Mouse (Mus musculus) thymus, adult 2 months (tissue): Measurements from ENCODE around the gene Ddx60. TPM values are rescaled to one million over a fixed set of nuclear protein-coding genes. Genes with fewer than 3 reads are reported as not detected.
"Not testable (repeated sequence)": the region's sequence is repeated elsewhere in the genome, so short reads cannot be mapped to it uniquely, and the experiment has no call there.

Experiments used
- DNase-seq: peaks from one replicate; pipeline ENCODE4 v3.0.0; 2021
- H3K27ac ChIP-seq: fragments of 200-500 bp; 2 replicates; pipeline ENCODE4 v1.5.1; 2012; ENCODE audit warnings: low read length, control low read depth; ENCODE audit not compliant: control insufficient read depth, insufficient read depth
- H3K27me3 ChIP-seq: fragments of 200-500 bp; 2 replicates; pipeline ENCODE4 v1.6.1; 2012; ENCODE audit warnings: mild to moderate bottlenecking, low read length, moderate library complexity, mixed read lengths; ENCODE audit not compliant: control insufficient read depth, insufficient read depth
- H3K36me3 ChIP-seq: fragments of 200-500 bp; 2 replicates; pipeline ENCODE4 v1.6.1; 2012; ENCODE audit warnings: mild to moderate bottlenecking, low read length, moderate library complexity; ENCODE audit not compliant: control insufficient read depth, insufficient read depth
- H3K4me1 ChIP-seq: fragments of 200-500 bp; replicated peaks from 2 replicates; pipeline ENCODE4 v1.6.1; 2012; ENCODE audit warnings: low read length; ENCODE audit not compliant: control insufficient read depth, insufficient read depth
- H3K4me3 ChIP-seq: fragments of 200-500 bp; 2 replicates; pipeline ENCODE4 v1.5.1; 2012; ENCODE audit warnings: mild to moderate bottlenecking, low read length, control low read depth, moderate library complexity; ENCODE audit not compliant: control insufficient read depth, insufficient read depth
- CTCF ChIP-seq: fragments of 200-500 bp; IDR thresholded peaks from 2 replicates; pipeline ENCODE4 v1.5.1; 2012; ENCODE audit warnings: mild to moderate bottlenecking, control low read depth, low read length, moderate library complexity, borderline replicate concordance; ENCODE audit not compliant: control insufficient read depth, poor library complexity, insufficient read depth; ENCODE audit errors: extremely low read depth
- POLR2A ChIP-seq: fragments of 200-500 bp; IDR thresholded peaks from 2 replicates; pipeline ENCODE4 v1.6.1; 2012; ENCODE audit warnings: mild to moderate bottlenecking, low read length, control low read depth, moderate library complexity; ENCODE audit not compliant: control insufficient read depth, poor library complexity, insufficient read depth; ENCODE audit errors: extremely low read depth
- WGBS: fragments of 180-500 bp; shearing (Covaris S2); methylation state at CpG from one replicate; pipeline ENCODE4 v1.1.7; 2018; 5-methylcytosine and 5-hydroxymethylcytosine counted together
- polyA plus RNA-seq: library from polyadenylated mRNA; depleted of rRNA; stranded (reverse); fragments of >200 nt; gene quantifications from 2 replicates; pipeline ENCODE4 v1.2.3, GENCODE M21; 2012

Gene Ddx60
- polyA plus RNA-seq, 1 experiment, result 1.8 TPM

GRCm38 (mm10) chr8:61921454-61922054 is 6.3 kb upstream of the Ddx60 start:
- no peak for TF ChIP-seq POLR2A
- TF ChIP-seq CTCF, result no peak
- Histone ChIP-seq H3K4me3 (no peak overlapping the region), H3K27me3 (no peaks in the 10 kb centered on the region), H3K27ac (no peak overlapping the region), H3K4me1 (no peaks in the 10 kb centered on the region), H3K36me3 (no peaks in the 10 kb centered on the region)
- no peak for DNase-seq
- WGBS, result 97% methylated on average over 10 of the region's 10 CpGs

- DNase-seq, result no peak
- no peak overlapping the region for H3K4me3 ChIP-seq
- TF ChIP-seq CTCF (no peak), POLR2A (no peak)
- 93% methylated on average over 1 of the region's 1 CpGs for WGBS
- H3K27me3 ChIP-seq, result no peaks in the 10 kb centered on the region
- H3K36me3 ChIP-seq, result no peaks in the 10 kb centered on the region
- no peaks in the 10 kb centered on the region; the same call in 1 of the 2 replicates for H3K4me1 ChIP-seq
- no peak overlapping the region for H3K27ac ChIP-seq
These were observed 3.4 kb upstream of the Ddx60 start for GRCm38 (mm10) chr8:61924518-61924917.

GRCm38 (mm10) chr8:61933243-61933642 is 5.4 kb downstream of the Ddx60 start:
- Histone ChIP-seq H3K27me3 (no peaks in the 10 kb centered on the region), H3K4me1 (no peaks in the 10 kb centered on the region; the same call in 1 of the 2 replicates), H3K36me3 (no peaks in the 10 kb centered on the region), H3K4me3 (no peak overlapping the region), H3K27ac (no peak overlapping the region)
- 44% methylated on average over 2 of the region's 2 CpGs for WGBS
- no peak for TF ChIP-seq POLR2A
- no peak for DNase-seq

- Histone ChIP-seq H3K4me1 (no peaks in the 10 kb centered on the region), H3K27ac (no peak overlapping the region), H3K4me3 (no peak overlapping the region), H3K36me3 (no peaks in the 10 kb centered on the region), H3K27me3 (no peaks in the 10 kb centered on the region)
- WGBS, result 97% methylated on average over 2 of the region's 2 CpGs
- no peak for DNase-seq
- TF ChIP-seq POLR2A (no peak), CTCF (no peak)
These were observed 9.7 kb downstream of the Ddx60 start for GRCm38 (mm10) chr8:61937576-61937975.

GRCm38 (mm10) chr8:61964591-61965375 is 36.9 kb downstream of the Ddx60 start:
- not testable (repeated sequence) for H3K4me3 ChIP-seq, H3K36me3 ChIP-seq, H3K27ac ChIP-seq, DNase-seq, H3K4me1 ChIP-seq, H3K27me3 ChIP-seq
- WGBS, result 97% methylated on average over 4 of the region's 4 CpGs

GRCm38 (mm10) chr8:61969581-61969980 is 41.7 kb downstream of the Ddx60 start:
- H3K27me3 ChIP-seq, result no peaks in the 10 kb centered on the region
- no peaks in the 10 kb centered on the region for H3K4me1 ChIP-seq
- DNase-seq, result no peak
- no peak for TF ChIP-seq POLR2A
- TF ChIP-seq CTCF, result no peak
- WGBS, result 93% methylated on average over 3 of the region's 3 CpGs
- no peak overlapping the region for H3K4me3 ChIP-seq
- no peak overlapping the region for H3K27ac ChIP-seq
- H3K36me3 ChIP-seq, result no peaks in the 10 kb centered on the region

- H3K4me3 ChIP-seq, result no peak overlapping the region
- TF ChIP-seq POLR2A (no peak), CTCF (no peak)
- H3K27me3 ChIP-seq, result no peaks in the 10 kb centered on the region
- H3K36me3 ChIP-seq, result no peaks in the 10 kb centered on the region
- DNase-seq, result no peak
- no peaks in the 10 kb centered on the region for H3K4me1 ChIP-seq
- no peak overlapping the region for H3K27ac ChIP-seq
- 98% methylated on average over 4 of the region's 4 CpGs for WGBS
These were observed 57.1 kb downstream of the Ddx60 start for GRCm38 (mm10) chr8:61984941-61985340.
